ENCODE assay signal across 21 mouse cellular contexts in the genomic region with DNA sequence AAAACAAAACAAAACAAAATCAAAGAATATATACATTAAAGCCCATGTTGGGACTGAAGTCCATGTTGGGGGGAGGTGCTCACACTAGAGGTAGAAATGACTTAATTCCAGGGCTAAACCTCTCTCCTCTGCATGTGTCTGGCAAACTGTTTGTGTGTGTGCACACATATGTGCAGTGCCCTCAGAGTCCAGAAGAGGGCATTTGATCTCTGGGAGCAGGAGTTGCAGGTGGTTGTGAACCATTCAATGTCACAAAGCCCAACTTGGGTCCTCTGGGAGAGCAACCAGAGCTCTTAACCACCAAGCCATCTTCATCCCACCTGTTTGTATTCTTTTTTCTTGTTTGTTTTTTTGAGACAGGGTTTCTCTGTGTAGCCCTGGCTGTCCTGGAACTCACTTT. TPM values are rescaled to one million over a fixed set of nuclear protein-coding genes. Genes with fewer than 3 reads are reported as not detected.
A peak's percentile ranks its signal among the peaks of the same experiment; 100 is the strongest.
DNase-seq lines count a peak whose midpoint lies in the region; ATAC-seq and TF ChIP-seq lines count a peak whose summit lies in the region.
"Had no signal": no experiment of that assay in that cellular context is flagged by ENCODE, and none has a peak within 500 bp of the region (broad histone marks: within the 10 kb centered on the region; RNA-seq: fewer than 3 reads in every experiment).

No protein-coding gene starts in this region.

- H3K4me1 ChIP-seq in heart, embryonic 12.5 days (replicated peaks) = peaks cover 4% of the 10 kb centered on the region; the same call in 1 of the 2 replicates
- H3K4me1 ChIP-seq in liver, embryonic 14.5 days (replicated peaks; ENCODE audit: control insufficient read depth in 2 of 2, insufficient read depth in 2 of 2, low read length in 1 of 2) = peaks cover 2 to 14% of the 10 kb centered on the region in 2 experiments; a peak in 2 of 4 replicates
- 0 out of 2 replicates have a peak, but pooled peaks cover 9% of the 10 kb centered on the region for H3K4me1 ChIP-seq in intestine, postnatal 0 days (replicated peaks; ENCODE audit: control insufficient read depth, insufficient read depth, low read length)
- H3K4me1 ChIP-seq: forebrain, embryonic 10.5 days; neural tube, embryonic 13.5 days had no signal

- peak; percentile 52 for TF ChIP-seq CTCF in liver, embryonic 14.5 days (IDR thresholded peaks at IDR 0.05; ENCODE audit: low read depth)
- peak; percentile 59 for TF ChIP-seq CTCF in intestine, postnatal 0 days (IDR thresholded peaks at IDR 0.05; ENCODE audit: low read depth)

- H3K4me3 ChIP-seq in heart, embryonic 12.5 days = no peak overlapping the region
- H3K4me3 ChIP-seq in liver, embryonic 14.5 days (ENCODE audit: insufficient read depth in 1 of 2, low read depth in 2 of 2, low read length in 2 of 2) = no peak overlapping the region
- no peak overlapping the region for H3K4me3 ChIP-seq in intestine, postnatal 0 days (ENCODE audit: low read depth, low read length)
- H3K4me3 ChIP-seq: forebrain, embryonic 10.5 days; limb, embryonic 15.5 days; neural tube, embryonic 13.5 days had no signal

- ATAC-seq in heart, embryonic 12.5 days (ENCODE audit: insufficient number of reproducible peaks, low FRiP score) = no peak
- ATAC-seq in liver, embryonic 14.5 days (ENCODE audit: insufficient read depth) = no peak
- ATAC-seq in intestine, postnatal 0 days = no peak

- H3K36me3 ChIP-seq in heart, embryonic 12.5 days = 0 out of 2 replicates have a peak, but pooled peaks cover 6% of the 10 kb centered on the region
- no peaks in the 10 kb centered on the region for H3K36me3 ChIP-seq in liver, embryonic 14.5 days (replicated peaks; ENCODE audit: control insufficient read depth, insufficient read depth, low read depth)
- no peaks in the 10 kb centered on the region for H3K36me3 ChIP-seq in intestine, postnatal 0 days (ENCODE audit: control insufficient read depth, insufficient read depth)

- TF ChIP-seq EP300 in liver, embryonic 14.5 days (IDR thresholded peaks at IDR 0.05; ENCODE audit: low read depth) = no peak

- H3K9ac ChIP-seq in heart, embryonic 12.5 days = no peak overlapping the region
- no peak overlapping the region for H3K9ac ChIP-seq in liver, embryonic 14.5 days (replicated peaks)
- no peak overlapping the region for H3K9ac ChIP-seq in intestine, postnatal 0 days (ENCODE audit: low read depth, low read length)
- H3K9ac ChIP-seq: limb, embryonic 15.5 days; neural tube, embryonic 13.5 days had no signal

- no peaks in the 10 kb centered on the region for H3K27me3 ChIP-seq in heart, embryonic 12.5 days (replicated peaks)
- H3K27me3 ChIP-seq in liver, embryonic 14.5 days (ENCODE audit: control insufficient read depth, insufficient read depth, low read length) = no peaks in the 10 kb centered on the region
- H3K27me3 ChIP-seq in intestine, postnatal 0 days (replicated peaks; ENCODE audit: control insufficient read depth, insufficient read depth, low read length) = no peaks in the 10 kb centered on the region
- H3K27me3 ChIP-seq: limb, embryonic 15.5 days; neural tube, embryonic 13.5 days had no signal

- H3K4me2 ChIP-seq in heart, embryonic 12.5 days = no peak overlapping the region
- H3K4me2 ChIP-seq in liver, embryonic 14.5 days (ENCODE audit: low read depth) = no peak overlapping the region
- H3K4me2 ChIP-seq in intestine, postnatal 0 days (replicated peaks; ENCODE audit: low read depth) = no peak overlapping the region
- H3K4me2 ChIP-seq: limb, embryonic 15.5 days; neural tube, embryonic 13.5 days had no signal

- H3K9me3 ChIP-seq in heart, embryonic 12.5 days (replicated peaks) = no peaks in the 10 kb centered on the region
- no peaks in the 10 kb centered on the region for H3K9me3 ChIP-seq in liver, embryonic 14.5 days (ENCODE audit: control insufficient read depth, low read length)
- H3K9me3 ChIP-seq in intestine, postnatal 0 days (ENCODE audit: control insufficient read depth) = no peaks in the 10 kb centered on the region
- H3K9me3 ChIP-seq: forebrain, embryonic 10.5 days; limb, embryonic 15.5 days; neural tube, embryonic 13.5 days had no signal

- DNase-seq in heart, adult 11 months = peak; percentile 74
- DNase-seq in liver, embryonic 14.5 days (ENCODE audit: low read depth in 3 of 3, low spot score in 3 of 3) = no peak
- no peak for DNase-seq in liver
- DNase-seq in ES-CJ7 (ENCODE audit: low read depth, low spot score) = peak; percentile 76
- DNase-seq in adrenal gland, adult (ENCODE audit: inconsistent age in 2 of 2, low spot score in 1 of 2) = no peak
- no peak for DNase-seq in layer of hippocampus, adult 11-12 months (ENCODE audit: low spot score)
- DNase-seq: cerebellum, adult 18-20 months; kidney, adult 11 months; lung, postnatal 10 days; thymus, postnatal 14 days had no signal

- H3K27ac ChIP-seq in heart, embryonic 12.5 days (ENCODE audit: poor library complexity, severe bottlenecking) = no peak overlapping the region
- no peak overlapping the region for H3K27ac ChIP-seq in liver, embryonic 14.5 days
- no peak overlapping the region for H3K27ac ChIP-seq in intestine, postnatal 0 days (ENCODE audit: low read depth, low read length)
- H3K27ac ChIP-seq: forebrain, embryonic 10.5 days; limb, embryonic 15.5 days; neural tube, embryonic 13.5 days had no signal

RNA-seq across cellular contexts. Expression of a gene that starts 11.1 kb away (rescaled TPM):
- polyA plus RNA-seq in heart, embryonic 12.5 days (2016; fragmentation: Nextera tagmentation; extraction: Ambion mirVana) = 0.44 TPM in 1 of 2 replicates, not detected in the other
- not detected in 2 replicates for polyA plus RNA-seq in liver, embryonic 14.5 days (2012; rRNA removed)
- not detected in 2 replicates for polyA plus RNA-seq in liver, embryonic 14.5 days (2014; fragmentation: Nextera tagmentation; extraction: Ambion mirVana)
- not detected in 2 replicates for polyA plus RNA-seq in intestine, postnatal 0 days (2015; fragmentation: Nextera tagmentation; extraction: Ambion mirVana)
- polyA plus RNA-seq: C2C12; embryonic facial prominence, embryonic 14.5 days; forebrain, embryonic 10.5 days; frontal cortex, adult 2 months; heart, embryonic 14.5 days; hindbrain, embryonic 11.5 days; stomach, embryonic 14.5 days had no signal

RNA-seq across cellular contexts. Expression of a gene that starts 17.1 kb away (rescaled TPM):
- 21.8 and 23.8 TPM in 2 replicates for polyA plus RNA-seq in heart, embryonic 12.5 days (2016; fragmentation: Nextera tagmentation; extraction: Ambion mirVana)
- polyA plus RNA-seq in liver, embryonic 14.5 days (2012; rRNA removed) = 8.4 and 10.0 TPM in 2 replicates
- polyA plus RNA-seq in liver, embryonic 14.5 days (2014; fragmentation: Nextera tagmentation; extraction: Ambion mirVana) = 11.6 and 13.4 TPM in 2 replicates
- 27.7 and 28.3 TPM in 2 replicates for polyA plus RNA-seq in intestine, postnatal 0 days (2015; fragmentation: Nextera tagmentation; extraction: Ambion mirVana)

RNA-seq across cellular contexts. Expression of a gene that starts 18.1 kb away (rescaled TPM):
- polyA plus RNA-seq in heart, embryonic 12.5 days (2016; fragmentation: Nextera tagmentation; extraction: Ambion mirVana) = 25.8 and 26.6 TPM in 2 replicates
- 11.2 and 15.1 TPM in 2 replicates for polyA plus RNA-seq in liver, embryonic 14.5 days (2012; rRNA removed)
- polyA plus RNA-seq in liver, embryonic 14.5 days (2014; fragmentation: Nextera tagmentation; extraction: Ambion mirVana) = 9.3 and 11.8 TPM in 2 replicates
- 23.5 and 26.6 TPM in 2 replicates for polyA plus RNA-seq in intestine, postnatal 0 days (2015; fragmentation: Nextera tagmentation; extraction: Ambion mirVana)

RNA-seq across cellular contexts. Expression of a gene that starts 18.7 kb away (rescaled TPM):
- polyA plus RNA-seq in heart, embryonic 12.5 days (2016; fragmentation: Nextera tagmentation; extraction: Ambion mirVana) = not detected in 2 replicates
- 0.39 and 0.64 TPM in 2 replicates for polyA plus RNA-seq in liver, embryonic 14.5 days (2012; rRNA removed)
- polyA plus RNA-seq in liver, embryonic 14.5 days (2014; fragmentation: Nextera tagmentation; extraction: Ambion mirVana) = 0.34 and 0.38 TPM in 2 replicates
- polyA plus RNA-seq in intestine, postnatal 0 days (2015; fragmentation: Nextera tagmentation; extraction: Ambion mirVana) = 0.10 TPM in 1 of 2 replicates, not detected in the other
- polyA plus RNA-seq: C2C12; embryonic facial prominence, embryonic 14.5 days; forebrain, embryonic 10.5 days; heart, embryonic 14.5 days; hindbrain, embryonic 11.5 days; limb, embryonic 15.5 days had no signal

RNA-seq across cellular contexts. Expression of a gene that starts 32.3 kb away (rescaled TPM):
- polyA plus RNA-seq in heart, embryonic 12.5 days (2016; fragmentation: Nextera tagmentation; extraction: Ambion mirVana) = 10.9 and 11.0 TPM in 2 replicates
- 2.3 and 2.5 TPM in 2 replicates for polyA plus RNA-seq in liver, embryonic 14.5 days (2012; rRNA removed)
- 1.5 and 1.9 TPM in 2 replicates for polyA plus RNA-seq in liver, embryonic 14.5 days (2014; fragmentation: Nextera tagmentation; extraction: Ambion mirVana)
- 105 and 118 TPM in 2 replicates for polyA plus RNA-seq in intestine, postnatal 0 days (2015; fragmentation: Nextera tagmentation; extraction: Ambion mirVana)

Comparison
In these comparisons a context has a peak if more than half of its experiments do, and no peak if none do; other contexts are left out.
1. DNase-seq: peak in heart, adult 11 months (single experiment) and ES-CJ7 (single experiment); none in liver, embryonic 14.5 days (0 of 3), liver (single experiment), adrenal gland, adult (0 of 2) and layer of hippocampus, adult 11-12 months (single experiment).